Mouse (Mus musculus) stomach, embryonic 14.5 days (tissue): ENCODE results near the gene Stac. TPM values are rescaled to one million over a fixed set of nuclear protein-coding genes. Genes with fewer than 3 reads are reported as not detected.

Experiments used
- ATAC-seq: fragments of 200-750 bp; cut with Nextera tagmentation; 2 replicates; pipeline ENCODE4 v1.8.0; 2017; ENCODE audit warnings: low read depth, moderate TSS enrichment; ENCODE audit not compliant: insufficient number of reproducible peaks, insufficient read depth, low FRiP score
- H3K27ac ChIP-seq: fragments of 300-500 bp; sonication (generic); 2 replicates; pipeline ENCODE4 v1.5.1; 2014; ENCODE audit warnings: mild to moderate bottlenecking, low read length, moderate library complexity, mixed read lengths
- H3K27me3 ChIP-seq: fragments of 300-500 bp; sonication (generic); 2 replicates; pipeline ENCODE4 v1.6.1; 2014; ENCODE audit warnings: low read length, control low read depth, mixed read lengths; ENCODE audit not compliant: control insufficient read depth, insufficient read depth
- H3K36me3 ChIP-seq: fragments of 300-500 bp; sonication (generic); 2 replicates; pipeline ENCODE4 v1.6.1; 2014; ENCODE audit warnings: mild to moderate bottlenecking, control low read depth, low read length, moderate library complexity, mixed read lengths; ENCODE audit not compliant: control insufficient read depth, insufficient read depth
- H3K4me1 ChIP-seq: fragments of 300-500 bp; sonication (generic); 2 replicates; pipeline ENCODE4 v1.6.1; 2014; ENCODE audit warnings: low read length, control low read depth, mixed read lengths; ENCODE audit not compliant: control insufficient read depth, insufficient read depth
- H3K4me2 ChIP-seq: fragments of 300-500 bp; sonication (generic); replicated peaks from 2 replicates; pipeline ENCODE4 v1.6.1; 2014; ENCODE audit warnings: low read depth, low read length, control low read depth
- H3K4me3 ChIP-seq: fragments of 300-500 bp; sonication (generic); 2 replicates; pipeline ENCODE4 v1.5.1; 2014; ENCODE audit warnings: low read depth, low read length, control low read depth
- H3K9ac ChIP-seq: fragments of 300-500 bp; sonication (generic); replicated peaks from 2 replicates; pipeline ENCODE4 v1.6.1; 2014; ENCODE audit warnings: low read depth, mild to moderate bottlenecking, control low read depth, low read length, moderate library complexity, mixed read lengths
- H3K9me3 ChIP-seq: fragments of 300-500 bp; sonication (generic); 2 replicates; pipeline ENCODE4 v1.6.1; 2016; ENCODE audit warnings: low read depth, low read length, control low read depth; ENCODE audit not compliant: control insufficient read depth
- WGBS: fragments of 180-500 bp; shearing (Covaris S2); extraction: QIAGEN DNeasy Blood & Tissue Kit; methylation state at CpG from one replicate; pipeline ENCODE4 v1.1.7; 2014; 5-methylcytosine and 5-hydroxymethylcytosine counted together
- polyA plus RNA-seq: library from polyadenylated mRNA; unstranded; fragments of >200 nt; fragmentation: Nextera tagmentation; extraction: Ambion mirVana; gene quantifications from 2 replicates; pipeline ENCODE4 v1.2.1, GENCODE M21; 2014

Gene Stac
- polyA plus RNA-seq, 1 experiment from 2014 or later, result 2.6 TPM

DNA sequence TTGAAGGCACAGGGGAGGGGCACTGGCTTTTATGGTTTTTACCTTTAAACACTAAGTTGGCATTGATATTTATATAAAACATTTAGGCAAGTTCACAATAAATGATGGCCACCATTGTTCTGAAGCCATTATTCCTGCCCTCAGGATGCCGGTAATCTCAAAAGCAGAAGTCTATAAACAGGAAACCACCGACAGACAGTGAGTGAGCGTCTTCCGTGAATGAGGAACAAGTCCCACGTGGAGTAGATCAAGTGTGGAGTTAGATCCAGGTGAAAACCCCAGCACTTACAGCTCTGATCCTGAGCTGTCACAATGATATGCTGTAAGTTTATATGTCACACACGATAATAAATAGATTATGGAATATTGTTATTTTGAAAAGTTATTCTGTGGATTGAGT, 112.7 kb downstream of the Stac start:
- no peaks in the 10 kb centered on the region for H3K36me3 ChIP-seq
- H3K4me2 ChIP-seq, result no peak overlapping the region
- no peak overlapping the region for H3K9ac ChIP-seq
- no peaks in the 10 kb centered on the region for H3K9me3 ChIP-seq
- no peak overlapping the region for H3K27ac ChIP-seq
- 76% methylated on average over 6 of the region's 6 CpGs for WGBS
- H3K4me1 ChIP-seq, result no peaks in the 10 kb centered on the region
- ATAC-seq, result no peak
- no peak overlapping the region for H3K4me3 ChIP-seq
- H3K27me3 ChIP-seq, result no peaks in the 10 kb centered on the region

DNA sequence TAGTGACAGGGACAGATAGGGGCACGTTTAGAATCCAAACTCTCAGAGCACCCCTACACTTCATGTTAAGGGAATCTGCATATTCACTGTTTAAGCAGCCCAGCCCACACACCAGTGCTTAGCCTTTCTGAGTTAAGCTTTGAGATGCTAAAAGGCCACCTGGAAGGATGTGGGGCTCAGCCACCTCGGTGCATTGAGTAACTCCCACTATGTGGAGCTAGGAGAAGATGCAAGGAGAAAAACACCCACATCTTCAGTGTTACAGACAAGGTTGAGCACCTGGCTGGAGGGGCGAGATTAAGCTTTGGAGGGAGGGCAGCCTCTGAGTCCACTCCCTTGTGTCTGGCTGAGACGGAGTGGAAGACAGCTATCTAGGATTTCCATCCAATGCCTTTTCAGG, 114.3 kb downstream of the Stac start:
- Histone ChIP-seq H3K27ac (no peak overlapping the region), H3K4me2 (no peak overlapping the region), H3K4me3 (no peak overlapping the region), H3K27me3 (no peaks in the 10 kb centered on the region), H3K9me3 (no peaks in the 10 kb centered on the region), H3K9ac (no peak overlapping the region), H3K36me3 (no peaks in the 10 kb centered on the region), H3K4me1 (no peaks in the 10 kb centered on the region)
- WGBS, result 38% methylated on average over 4 of the region's 4 CpGs
- no peak for ATAC-seq

DNA sequence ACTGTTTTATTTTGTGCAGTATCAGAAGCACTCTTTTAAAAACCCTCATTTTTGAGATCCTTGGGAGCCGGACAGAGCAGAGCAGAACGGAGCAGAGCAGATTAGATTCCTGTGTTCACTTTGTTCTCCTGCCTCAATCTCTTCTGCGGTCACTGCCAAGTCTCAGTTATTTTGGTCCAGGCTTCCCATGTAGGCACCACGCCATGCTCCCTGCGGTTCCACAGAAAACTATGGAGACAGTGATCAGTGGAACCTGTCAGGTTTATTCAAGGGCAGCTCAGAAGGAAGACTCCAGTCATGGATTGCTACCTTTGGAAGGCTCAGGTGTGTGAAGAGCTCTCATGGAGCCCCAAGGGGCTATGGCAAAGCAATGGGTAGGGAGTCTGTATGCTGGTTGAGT, 116.3 kb downstream of the Stac start:
- H3K4me1 ChIP-seq, result no peaks in the 10 kb centered on the region
- no peaks in the 10 kb centered on the region for H3K9me3 ChIP-seq
- H3K36me3 ChIP-seq, result no peaks in the 10 kb centered on the region
- H3K4me2 ChIP-seq, result no peak overlapping the region
- no peak overlapping the region for H3K4me3 ChIP-seq
- H3K9ac ChIP-seq, result no peak overlapping the region
- ATAC-seq, result no peak
- H3K27ac ChIP-seq, result no peak overlapping the region
- no peaks in the 10 kb centered on the region for H3K27me3 ChIP-seq
- WGBS, result 91% methylated on average over 5 of the region's 5 CpGs

DNA sequence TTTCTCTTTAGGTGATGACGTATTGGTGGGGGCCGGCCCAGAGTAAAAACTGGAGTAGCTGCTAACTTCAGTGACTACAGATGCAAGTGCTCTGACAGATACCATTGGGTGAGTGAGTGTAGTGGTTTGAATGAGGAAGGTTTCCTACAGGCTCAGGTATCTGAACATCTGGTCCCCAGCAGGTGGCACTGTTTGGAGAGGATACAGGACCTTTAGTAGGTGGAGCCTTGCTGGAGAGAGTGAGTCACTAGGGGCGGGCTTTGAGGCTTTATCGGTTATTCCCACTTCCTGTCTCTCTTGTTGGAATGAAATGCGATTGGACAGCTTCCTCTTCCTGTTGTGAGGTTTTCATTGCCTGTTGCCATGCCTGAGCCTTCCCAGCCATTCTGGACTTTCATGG, 118.5 kb downstream of the Stac start:
- Histone ChIP-seq H3K27ac (no peak overlapping the region), H3K4me3 (no peak overlapping the region), H3K4me1 (no peaks in the 10 kb centered on the region), H3K9ac (no peak overlapping the region), H3K27me3 (no peaks in the 10 kb centered on the region), H3K36me3 (no peaks in the 10 kb centered on the region), H3K9me3 (no peaks in the 10 kb centered on the region), H3K4me2 (no peak overlapping the region)
- 86% methylated on average over 5 of the region's 5 CpGs for WGBS
- ATAC-seq, result no peak

DNA sequence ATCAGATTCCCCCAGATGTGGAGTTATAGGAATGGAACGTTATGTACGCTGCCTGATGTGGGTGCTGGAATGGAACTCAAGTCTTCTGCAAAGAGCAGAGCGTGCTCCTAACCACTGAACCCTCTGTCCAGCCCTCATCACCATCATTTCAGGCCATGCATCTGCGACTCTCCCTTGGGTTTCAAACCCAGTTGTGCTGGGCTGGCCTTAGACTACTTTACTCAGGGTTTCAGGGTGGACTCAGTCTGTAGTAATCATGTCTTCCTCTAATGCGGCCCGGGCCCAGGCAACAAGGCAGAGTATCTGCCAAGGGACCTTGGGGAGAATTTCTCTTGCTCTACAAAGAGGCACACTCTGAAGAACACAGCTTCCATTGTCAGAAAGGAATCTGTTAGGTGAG, 126.0 kb downstream of the Stac start:
- Histone ChIP-seq H3K27me3 (no peaks in the 10 kb centered on the region), H3K36me3 (no peaks in the 10 kb centered on the region), H3K4me1 (no peaks in the 10 kb centered on the region), H3K27ac (no peak overlapping the region), H3K9me3 (no peaks in the 10 kb centered on the region), H3K4me2 (no peak overlapping the region), H3K4me3 (no peak overlapping the region), H3K9ac (no peak overlapping the region)
- WGBS, result 96% methylated on average over 6 of the region's 6 CpGs
- no peak for ATAC-seq

DNA sequence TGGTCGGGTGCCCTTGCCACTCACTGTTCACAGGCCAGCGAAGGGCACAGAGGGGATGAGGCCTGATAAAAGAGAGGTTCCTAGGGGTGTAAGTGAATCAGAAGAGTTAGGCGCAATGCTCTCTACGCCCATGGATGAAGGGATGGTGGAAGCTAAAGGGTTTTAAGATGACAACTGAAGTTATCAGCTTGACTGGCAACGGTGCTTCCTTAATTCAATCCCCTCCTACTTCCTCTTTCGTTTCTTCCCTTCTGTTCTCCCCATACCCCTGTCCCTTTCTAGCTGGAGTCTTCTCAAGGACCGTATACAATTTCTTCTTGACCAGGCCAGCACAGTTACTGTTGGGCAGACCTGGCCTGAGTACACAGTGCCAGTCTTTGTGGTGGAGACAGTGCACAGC, 126.9 kb downstream of the Stac start:
- H3K36me3 ChIP-seq, result no peaks in the 10 kb centered on the region
- no peak overlapping the region for H3K9ac ChIP-seq
- no peak for ATAC-seq
- H3K4me2 ChIP-seq, result no peak overlapping the region
- H3K4me3 ChIP-seq, result no peak overlapping the region
- H3K27me3 ChIP-seq, result no peaks in the 10 kb centered on the region
- 74% methylated on average over 7 of the region's 7 CpGs for WGBS
- H3K9me3 ChIP-seq, result no peaks in the 10 kb centered on the region
- H3K4me1 ChIP-seq, result no peaks in the 10 kb centered on the region
- H3K27ac ChIP-seq, result no peak overlapping the region

DNA sequence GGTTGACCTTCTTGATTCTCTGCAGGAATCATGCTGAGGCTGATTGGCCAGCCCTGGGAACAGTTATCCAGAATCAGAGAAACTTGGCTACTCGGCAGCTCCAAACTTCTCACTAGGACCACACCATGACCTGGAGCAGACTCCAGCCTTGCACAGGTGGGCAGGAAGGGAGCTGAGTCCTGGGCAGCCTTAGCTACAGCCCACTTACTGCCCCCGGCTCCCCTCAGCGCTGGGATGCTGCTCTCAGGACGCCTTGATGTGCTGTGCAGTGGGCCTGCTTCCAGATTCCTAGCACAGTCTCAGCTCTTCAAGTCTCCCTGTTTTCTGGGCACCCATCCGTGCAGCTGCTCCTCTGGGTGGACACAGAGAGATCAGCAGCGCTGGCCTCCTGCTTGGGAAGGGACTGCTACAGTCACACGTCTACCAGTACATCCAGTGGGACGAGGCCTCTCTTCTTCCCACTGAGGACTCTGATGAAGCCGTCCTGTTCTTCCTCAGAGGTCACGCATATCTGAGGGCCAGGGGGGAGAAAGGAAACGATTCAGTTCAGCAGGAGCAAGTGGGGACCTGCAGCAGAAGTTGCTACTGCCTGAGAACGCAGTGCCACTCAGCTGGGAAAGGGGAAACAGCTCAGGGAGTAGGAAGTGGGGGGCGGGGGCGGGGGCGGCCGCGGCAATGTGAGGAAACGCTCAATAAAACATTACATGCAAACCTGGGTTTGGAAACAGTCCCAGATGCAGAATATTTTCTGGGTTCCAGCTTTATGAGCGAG, 127.7 kb downstream of the Stac start:
- Histone ChIP-seq H3K9me3 (no peaks in the 10 kb centered on the region), H3K4me1 (no peaks in the 10 kb centered on the region), H3K36me3 (no peaks in the 10 kb centered on the region), H3K27ac (no peak overlapping the region), H3K9ac (no peak overlapping the region), H3K4me2 (no peak overlapping the region), H3K4me3 (no peak overlapping the region), H3K27me3 (no peaks in the 10 kb centered on the region)
- WGBS, result 53% methylated on average over 19 of the region's 19 CpGs
- no peak for ATAC-seq

DNA sequence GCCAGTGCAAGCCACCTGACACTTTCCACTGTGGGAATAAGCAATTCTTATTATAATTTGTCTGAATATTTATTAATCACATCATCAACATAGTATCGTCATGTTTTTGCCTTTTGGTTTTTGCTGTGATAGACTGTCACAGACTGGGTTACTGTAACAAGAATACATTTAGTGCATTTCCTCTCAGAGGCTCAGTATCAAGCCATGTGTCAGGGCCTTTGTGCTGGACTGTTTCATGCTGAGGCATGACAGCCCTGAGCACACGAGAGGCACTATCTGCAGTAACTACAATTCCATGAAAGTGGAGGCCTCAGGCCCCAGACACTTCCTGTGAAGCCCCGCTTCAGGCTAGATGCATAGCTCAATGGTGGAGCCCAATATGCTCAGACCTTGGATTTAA, 133.4 kb downstream of the Stac start:
- H3K4me3 ChIP-seq, result no peak overlapping the region
- WGBS, result 75% methylated on average over 3 of the region's 3 CpGs
- no peaks in the 10 kb centered on the region for H3K4me1 ChIP-seq
- H3K36me3 ChIP-seq, result no peaks in the 10 kb centered on the region
- H3K9me3 ChIP-seq, result no peaks in the 10 kb centered on the region
- H3K27me3 ChIP-seq, result no peaks in the 10 kb centered on the region
- H3K4me2 ChIP-seq, result no peak overlapping the region
- no peak overlapping the region for H3K27ac ChIP-seq
- no peak overlapping the region for H3K9ac ChIP-seq
- no peak for ATAC-seq

DNA sequence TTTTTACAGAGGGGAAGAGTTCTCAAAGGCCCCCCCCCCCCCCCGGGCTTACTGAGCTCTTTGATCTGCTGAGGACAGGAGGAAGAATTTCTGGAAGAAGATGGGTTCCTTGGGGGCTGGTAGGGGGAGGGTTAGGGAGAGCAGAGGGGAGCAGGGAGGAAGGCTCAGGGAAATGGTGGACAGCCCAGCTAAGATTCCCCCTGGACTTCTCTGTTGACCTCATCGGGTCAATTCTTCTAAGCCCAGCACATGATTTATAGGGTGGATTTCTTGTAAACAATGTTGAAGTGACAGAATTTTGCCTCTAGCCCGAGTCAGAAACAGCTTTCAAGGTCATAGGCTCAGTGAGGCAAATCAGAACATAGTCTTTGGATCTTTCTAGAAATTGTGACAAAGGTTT, 137.3 kb downstream of the Stac start:
- Histone ChIP-seq H3K9ac (no peak overlapping the region), H3K4me1 (no peaks in the 10 kb centered on the region), H3K36me3 (no peaks in the 10 kb centered on the region), H3K27ac (no peak overlapping the region), H3K27me3 (no peaks in the 10 kb centered on the region), H3K4me2 (no peak overlapping the region), H3K9me3 (no peaks in the 10 kb centered on the region), H3K4me3 (no peak overlapping the region)
- ATAC-seq, result no peak
- 29% methylated on average over 3 of the region's 3 CpGs for WGBS
